Mouse (Mus musculus): ENCODE data around the gene Jund.

DNA sequence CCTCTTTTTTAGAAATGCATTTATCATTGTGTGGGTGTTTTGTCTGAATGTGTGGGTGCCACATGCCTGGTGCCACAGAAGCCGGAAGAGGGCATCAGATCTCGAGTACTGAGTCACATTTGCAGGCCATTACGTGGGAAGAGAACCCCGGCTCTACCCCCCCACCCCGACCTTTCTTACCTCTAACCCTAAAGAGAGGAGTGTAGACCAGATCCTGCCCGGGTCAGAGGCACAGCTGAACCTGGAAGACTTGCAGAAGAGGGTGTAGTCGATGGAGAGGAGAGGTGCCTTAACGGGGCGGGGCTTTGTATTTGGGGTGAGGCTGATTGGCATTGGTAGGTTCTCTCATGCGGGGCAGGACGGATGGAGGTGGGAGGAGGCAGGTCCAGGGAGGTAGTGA lies 46.1 kb downstream of the Jund start:
- TF ChIP-seq BHLHE40 (IDR thresholded peaks at IDR 0.05; ENCODE audit: borderline replicate concordance, low read depth, low read length) (no peak), CTCF (IDR thresholded peaks at IDR 0.05 in 2 of 3, conservative IDR thresholded peaks at IDR 0.05 in 1 of 3; ENCODE audit: control insufficient read depth in 1 of 3, insufficient read depth in 1 of 3, low read depth in 2 of 3, low read length in 3 of 3, poor library complexity in 1 of 3, severe bottlenecking in 1 of 3) (no peak)

Data from MEL (cell line).